Mouse (Mus musculus): ENCODE measurements around the gene Enah.

DNA sequence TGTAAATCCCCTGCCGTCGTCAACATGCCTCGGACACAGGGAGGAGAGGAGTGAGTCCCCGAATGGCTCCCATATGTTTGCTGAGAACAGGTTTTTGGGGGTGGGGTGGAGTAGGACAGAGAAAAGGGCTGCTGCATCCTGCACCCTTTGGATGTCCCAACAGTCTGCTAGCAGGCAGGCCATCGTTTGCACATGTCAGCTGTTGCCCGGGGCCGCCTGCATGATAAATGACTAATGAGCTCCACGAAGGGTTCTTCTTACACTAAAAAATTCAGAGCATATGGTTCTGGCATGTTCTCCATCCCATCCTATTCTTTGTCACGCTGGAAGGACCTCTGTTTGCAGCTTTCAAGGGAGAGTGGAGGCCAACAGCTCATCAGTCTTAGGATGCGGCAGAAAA lies 33.2 kb upstream of the Enah start:
- TF ChIP-seq CTCF (IDR thresholded peaks at IDR 0.05; ENCODE audit: borderline replicate concordance, insufficient read depth, low read length) = no peak
- TF ChIP-seq POLR2A (IDR thresholded peaks at IDR 0.05; ENCODE audit: low read depth, low read length) = no peak

Measured in embryonic fibroblast, embryonic 13.5 days (primary cell).